Mouse (Mus musculus): ENCODE data around the gene Crybb3. TPM values are rescaled to one million over a fixed set of nuclear protein-coding genes. Genes with fewer than 3 reads are reported as not detected.
A peak's percentile ranks its signal among the peaks of the same experiment; 100 is the strongest.

The Crybb3 gene
- total RNA-seq, 1 experiment: 1.2 TPM

DNA sequence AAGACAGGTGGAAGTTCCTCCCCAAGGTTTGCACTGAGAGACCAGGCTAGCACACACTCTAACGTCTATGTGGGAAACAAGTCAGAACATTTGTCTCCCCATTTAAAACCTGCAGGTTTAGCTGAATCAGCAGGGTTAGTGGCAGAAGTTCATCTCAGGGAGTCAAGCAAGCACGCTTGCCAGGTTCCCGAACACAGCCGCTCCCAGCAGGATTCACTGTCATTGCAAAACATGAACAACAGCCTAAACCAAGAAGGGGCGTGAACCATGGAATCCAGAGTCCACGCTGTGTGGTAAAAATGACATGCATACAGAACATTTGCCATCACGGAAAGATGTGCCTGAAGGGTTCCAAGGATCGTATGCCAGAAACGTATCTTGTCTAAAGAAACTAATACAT, 23.7 kb upstream of the Crybb3 start:
- no peak for DNase-seq (ENCODE audit: low read depth, low spot score)
- Histone ChIP-seq H3K9me3 (ENCODE audit: control insufficient read depth, insufficient read depth, low read depth, low read length) (no peaks in the 10 kb centered on the region), H3K9ac (ENCODE audit: insufficient read depth, low read depth, low read length, poor library complexity, severe bottlenecking) (no peak overlapping the region), H3K4me3 (ENCODE audit: insufficient read depth in 1 of 2, low read depth in 1 of 2, low read length in 2 of 2, poor library complexity in 1 of 2, severe bottlenecking in 1 of 2) (no peak overlapping the region), H3K4me1 (ENCODE audit: control insufficient read depth in 2 of 2, insufficient read depth in 2 of 2, low read length in 2 of 2, poor library complexity in 1 of 2) (peaks cover 0 to 3% of the 10 kb centered on the region in 2 experiments; a peak in 1 of 4 replicates), H3K36me3 (ENCODE audit: control insufficient read depth, insufficient read depth, low read length, poor library complexity, severe bottlenecking) (no peaks in the 10 kb centered on the region), H3K27ac (ENCODE audit: insufficient read depth, low read depth, low read length, poor library complexity, severe bottlenecking) (no peak overlapping the region)
- in situ Hi-C loops (cut with MboI; ENCODE audit: low sequenced_read_pairs in 2 of 2, unreplicated experiment in 2 of 2): loop anchor here in 1 of 2 experiments (10.0 kb wide), 1 partner anchor 50 kb away; no protein-coding TSS in a partner anchor
- TF ChIP-seq MAFK (IDR thresholded peaks at IDR 0.05; ENCODE audit: insufficient read depth, low read depth, low read length): no peak

DNA sequence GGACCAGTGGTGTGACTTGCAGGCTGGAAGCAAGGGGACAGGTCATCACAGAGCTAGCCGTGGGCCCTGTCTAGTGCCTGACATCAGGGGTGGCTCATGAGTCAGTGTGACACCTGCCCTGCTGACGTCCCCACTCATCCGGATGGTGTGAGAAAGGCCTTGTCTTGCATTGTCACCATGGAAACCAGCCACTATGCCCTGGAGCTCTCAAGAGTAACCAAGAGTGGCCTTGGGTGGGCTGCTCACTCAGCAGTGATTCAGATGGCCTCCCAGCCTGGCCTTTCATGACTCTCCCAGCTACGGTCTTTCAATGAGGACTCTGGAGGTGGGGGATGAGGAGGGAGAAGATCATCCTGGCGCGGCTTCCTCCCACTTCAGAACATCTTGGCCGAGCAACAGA, 21.1 kb upstream of the Crybb3 start:
- H3K9ac ChIP-seq (ENCODE audit: insufficient read depth, low read depth, low read length, poor library complexity, severe bottlenecking): no peak overlapping the region
- no peaks in the 10 kb centered on the region for H3K36me3 ChIP-seq (ENCODE audit: control insufficient read depth, insufficient read depth, low read length, poor library complexity, severe bottlenecking)
- H3K4me3 ChIP-seq (ENCODE audit: insufficient read depth in 1 of 2, low read depth in 1 of 2, low read length in 2 of 2, poor library complexity in 1 of 2, severe bottlenecking in 1 of 2): no peak overlapping the region
- in situ Hi-C loops (cut with MboI; ENCODE audit: low sequenced_read_pairs in 2 of 2, unreplicated experiment in 2 of 2): loop anchor here in 1 of 2 experiments (10.0 kb wide), 1 partner anchor 52 kb away; no protein-coding TSS in a partner anchor
- no peak for DNase-seq (ENCODE audit: low read depth, low spot score)
- no peak for TF ChIP-seq ZC3H11A (IDR thresholded peaks at IDR 0.05; ENCODE audit: borderline replicate concordance, low read depth, low read length)
- TF ChIP-seq CHD2 (IDR thresholded peaks at IDR 0.05; ENCODE audit: low read depth, low read length): no peak
- TF ChIP-seq HCFC1 (IDR thresholded peaks at IDR 0.05; ENCODE audit: borderline replicate concordance, insufficient read depth, low read length): no peak
- H3K4me1 ChIP-seq (ENCODE audit: control insufficient read depth in 2 of 2, insufficient read depth in 2 of 2, low read length in 2 of 2, poor library complexity in 1 of 2): peaks cover 0 to 3% of the 10 kb centered on the region in 2 experiments; a peak in 1 of 4 replicates
- H3K9me3 ChIP-seq (ENCODE audit: control insufficient read depth, insufficient read depth, low read depth, low read length): no peaks in the 10 kb centered on the region
- no peak overlapping the region for H3K27ac ChIP-seq (ENCODE audit: insufficient read depth, low read depth, low read length, poor library complexity, severe bottlenecking)

DNA sequence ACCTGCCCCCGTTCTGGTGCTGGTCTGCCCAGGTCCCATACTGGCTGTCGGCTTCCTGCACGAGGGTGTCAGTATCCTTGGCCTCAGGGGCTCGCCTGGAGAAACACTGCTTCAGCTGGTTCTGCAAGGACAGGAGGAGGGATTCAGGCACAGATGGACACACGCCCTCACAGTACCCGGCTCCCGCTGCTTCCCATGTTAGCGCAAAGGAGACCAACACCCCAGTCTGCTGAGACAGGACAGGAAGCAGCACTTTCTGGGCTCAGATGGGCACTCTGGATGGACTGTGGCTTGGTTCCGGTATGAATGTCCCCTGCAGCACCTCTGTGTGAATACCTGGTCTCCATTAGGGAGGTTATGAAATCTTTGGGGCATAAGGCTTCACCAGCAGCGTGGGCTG, 20.1 kb upstream of the Crybb3 start:
- H3K9me3 ChIP-seq (ENCODE audit: control insufficient read depth, insufficient read depth, low read depth, low read length): no peaks in the 10 kb centered on the region
- no peaks in the 10 kb centered on the region for H3K36me3 ChIP-seq (ENCODE audit: control insufficient read depth, insufficient read depth, low read length, poor library complexity, severe bottlenecking)
- in situ Hi-C loops (cut with MboI; ENCODE audit: low sequenced_read_pairs in 2 of 2, unreplicated experiment in 2 of 2): loop anchor here in 1 of 2 experiments (10.0 kb wide), 1 partner anchor 53 kb away; no protein-coding TSS in a partner anchor
- no peak overlapping the region for H3K27ac ChIP-seq (ENCODE audit: insufficient read depth, low read depth, low read length, poor library complexity, severe bottlenecking)
- no peak overlapping the region for H3K4me3 ChIP-seq (ENCODE audit: insufficient read depth in 1 of 2, low read depth in 1 of 2, low read length in 2 of 2, poor library complexity in 1 of 2, severe bottlenecking in 1 of 2)
- DNase-seq (ENCODE audit: low read depth, low spot score): no peak
- no peak overlapping the region for H3K9ac ChIP-seq (ENCODE audit: insufficient read depth, low read depth, low read length, poor library complexity, severe bottlenecking)
- no peak for TF ChIP-seq HCFC1 (IDR thresholded peaks at IDR 0.05; ENCODE audit: borderline replicate concordance, insufficient read depth, low read length)
- no peak for TF ChIP-seq CHD2 (IDR thresholded peaks at IDR 0.05; ENCODE audit: low read depth, low read length)
- TF ChIP-seq ZC3H11A (IDR thresholded peaks at IDR 0.05; ENCODE audit: borderline replicate concordance, low read depth, low read length): no peak
- no peak for TF ChIP-seq ZNF384 (IDR thresholded peaks at IDR 0.05; ENCODE audit: low read depth, low read length)
- TF ChIP-seq MAFK (IDR thresholded peaks at IDR 0.05; ENCODE audit: insufficient read depth, low read depth, low read length): no peak
- peaks cover 0 to 3% of the 10 kb centered on the region in 2 experiments; a peak in 1 of 4 replicates for H3K4me1 ChIP-seq (ENCODE audit: control insufficient read depth in 2 of 2, insufficient read depth in 2 of 2, low read length in 2 of 2, poor library complexity in 1 of 2)

DNA sequence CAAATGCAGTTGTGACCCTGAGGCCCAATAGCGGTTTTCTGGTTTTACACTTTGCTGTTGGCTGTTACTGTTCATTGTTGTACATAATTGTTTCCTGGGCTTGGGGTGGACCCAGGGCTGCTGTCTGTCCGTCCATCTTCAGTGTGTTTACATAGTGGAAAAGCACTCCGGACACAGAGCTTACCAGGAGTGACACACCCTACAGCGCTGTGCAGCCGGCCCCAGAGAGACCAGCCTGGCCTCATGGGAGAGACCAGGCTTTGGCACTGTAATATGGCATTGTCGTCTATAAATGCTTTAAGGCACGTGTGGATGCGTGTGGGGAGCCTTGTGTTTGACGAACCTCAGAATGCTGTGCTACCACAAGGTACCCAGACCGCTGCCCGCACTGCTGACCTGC, 19.0 kb upstream of the Crybb3 start:
- no peaks in the 10 kb centered on the region for H3K9me3 ChIP-seq (ENCODE audit: control insufficient read depth, insufficient read depth, low read depth, low read length)
- no peak overlapping the region for H3K9ac ChIP-seq (ENCODE audit: insufficient read depth, low read depth, low read length, poor library complexity, severe bottlenecking)
- no peak overlapping the region for H3K4me3 ChIP-seq (ENCODE audit: insufficient read depth in 1 of 2, low read depth in 1 of 2, low read length in 2 of 2, poor library complexity in 1 of 2, severe bottlenecking in 1 of 2)
- no peaks in the 10 kb centered on the region for H3K36me3 ChIP-seq (ENCODE audit: control insufficient read depth, insufficient read depth, low read length, poor library complexity, severe bottlenecking)
- no peak for DNase-seq (ENCODE audit: low read depth, low spot score)
- TF ChIP-seq HCFC1 (IDR thresholded peaks at IDR 0.05; ENCODE audit: borderline replicate concordance, insufficient read depth, low read length) (no peak), ZNF384 (IDR thresholded peaks at IDR 0.05; ENCODE audit: low read depth, low read length) (no peak), ZC3H11A (IDR thresholded peaks at IDR 0.05; ENCODE audit: borderline replicate concordance, low read depth, low read length) (no peak), CHD2 (IDR thresholded peaks at IDR 0.05; ENCODE audit: low read depth, low read length) (no peak), MAFK (IDR thresholded peaks at IDR 0.05; ENCODE audit: insufficient read depth, low read depth, low read length) (no peak)
- in situ Hi-C loops (cut with MboI; ENCODE audit: low sequenced_read_pairs in 2 of 2, unreplicated experiment in 2 of 2): loop anchor here in 1 of 2 experiments (10.0 kb wide), 1 partner anchor 54 kb away; no protein-coding TSS in a partner anchor
- H3K4me1 ChIP-seq (ENCODE audit: control insufficient read depth in 2 of 2, insufficient read depth in 2 of 2, low read length in 2 of 2, poor library complexity in 1 of 2): peaks cover 0 to 1% of the 10 kb centered on the region in 2 experiments; a peak in 1 of 4 replicates
- H3K27ac ChIP-seq (ENCODE audit: insufficient read depth, low read depth, low read length, poor library complexity, severe bottlenecking): no peak overlapping the region

DNA sequence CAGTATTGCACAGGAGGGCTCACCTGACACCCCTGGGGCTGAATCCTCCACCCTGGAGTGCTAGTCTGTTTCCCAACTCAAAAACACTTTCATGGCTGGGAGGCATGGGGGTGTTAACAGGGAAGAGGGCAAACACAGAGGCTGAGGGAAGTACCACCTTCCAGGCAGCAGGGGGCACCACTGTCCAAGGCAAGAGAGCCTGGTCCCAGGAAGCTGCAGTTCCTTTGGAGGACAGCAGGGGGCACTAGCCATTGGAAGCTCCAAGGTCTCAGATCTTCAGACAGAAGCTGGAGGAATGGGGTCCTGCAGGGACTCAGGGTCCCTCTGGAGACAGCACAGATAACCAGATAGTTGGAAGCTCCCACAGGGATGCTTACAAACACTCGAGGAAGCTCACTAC, 18.2 kb upstream of the Crybb3 start:
- no peaks in the 10 kb centered on the region for H3K9me3 ChIP-seq (ENCODE audit: control insufficient read depth, insufficient read depth, low read depth, low read length)
- peak; percentile 87 for DNase-seq (ENCODE audit: low read depth, low spot score)
- TF ChIP-seq MAFK (IDR thresholded peaks at IDR 0.05; ENCODE audit: insufficient read depth, low read depth, low read length) (no peak), ZC3H11A (IDR thresholded peaks at IDR 0.05; ENCODE audit: borderline replicate concordance, low read depth, low read length) (peak; percentile 92), HCFC1 (IDR thresholded peaks at IDR 0.05; ENCODE audit: borderline replicate concordance, insufficient read depth, low read length) (no peak), CHD2 (IDR thresholded peaks at IDR 0.05; ENCODE audit: low read depth, low read length) (no peak), ZNF384 (IDR thresholded peaks at IDR 0.05; ENCODE audit: low read depth, low read length) (no peak)
- H3K4me1 ChIP-seq (ENCODE audit: control insufficient read depth in 2 of 2, insufficient read depth in 2 of 2, low read length in 2 of 2, poor library complexity in 1 of 2): no peaks in the 10 kb centered on the region
- H3K4me3 ChIP-seq (ENCODE audit: insufficient read depth in 1 of 2, low read depth in 1 of 2, low read length in 2 of 2, poor library complexity in 1 of 2, severe bottlenecking in 1 of 2): no peak overlapping the region
- no peak overlapping the region for H3K9ac ChIP-seq (ENCODE audit: insufficient read depth, low read depth, low read length, poor library complexity, severe bottlenecking)
- no peak overlapping the region for H3K27ac ChIP-seq (ENCODE audit: insufficient read depth, low read depth, low read length, poor library complexity, severe bottlenecking)
- in situ Hi-C loops (cut with MboI; ENCODE audit: low sequenced_read_pairs in 2 of 2, unreplicated experiment in 2 of 2): no loop called here
- no peaks in the 10 kb centered on the region for H3K36me3 ChIP-seq (ENCODE audit: control insufficient read depth, insufficient read depth, low read length, poor library complexity, severe bottlenecking)

All from ES-E14 (cell line).